Mouse (Mus musculus) neural tube, embryonic 10.5 days (tissue): ENCODE data around the gene Map1lc3b.
"Not testable (repeated sequence)": the region's sequence is repeated elsewhere in the genome, so short reads cannot be mapped to it uniquely, and the experiment has no call there.

Experiments
- DNase-seq: peaks from one replicate; pipeline ENCODE4 v3.0.0-alpha.2; 2017; ENCODE audit warnings: low spot score; ENCODE audit errors: extremely low spot score

The Map1lc3b gene

GRCm38 (mm10) chr8:121572121-121572520 is 18.0 kb upstream of the Map1lc3b start:
- no peak for DNase-seq

GRCm38 (mm10) chr8:121573275-121573674 is 16.9 kb upstream of the Map1lc3b start:
- DNase-seq, result no peak

GRCm38 (mm10) chr8:121575661-121576060 is 14.5 kb upstream of the Map1lc3b start:
- no peak for DNase-seq

GRCm38 (mm10) chr8:121577751-121578675 is 12.1 kb upstream of the Map1lc3b start:
- no peak for DNase-seq

- DNase-seq, result peak; percentile 98
These were observed 11.3 kb upstream of the Map1lc3b start, which contains the start of gene Fbxo31 for GRCm38 (mm10) chr8:121578676-121579451. Gene Fbxo31, minus strand, starts transcription at chr8:121578806.

- DNase-seq, result no peak
These were observed 9.7 kb upstream of the Map1lc3b start for GRCm38 (mm10) chr8:121580465-121580864.

- DNase-seq, result no peak
These were observed 6.5 kb upstream of the Map1lc3b start for GRCm38 (mm10) chr8:121583653-121584052.

- no peak for DNase-seq
These were observed 5.4 kb upstream of the Map1lc3b start for GRCm38 (mm10) chr8:121584730-121585129.

- DNase-seq, result peak; percentile 94
These were observed 4.9 kb upstream of the Map1lc3b start for GRCm38 (mm10) chr8:121585159-121585825.

GRCm38 (mm10) chr8:121588750-121589149 is 1.4 kb upstream of the Map1lc3b start:
- no peak for DNase-seq

- DNase-seq, result no peak
These were observed 895 bp upstream of the Map1lc3b start for GRCm38 (mm10) chr8:121589205-121589726.

- DNase-seq, result peak; percentile 45
These were observed 1.3 kb downstream of the Map1lc3b start for GRCm38 (mm10) chr8:121591178-121592066.

- DNase-seq, result no peak
These were observed 3.1 kb downstream of the Map1lc3b start for GRCm38 (mm10) chr8:121593293-121593692.

- DNase-seq, result no peak
These were observed 3.8 kb downstream of the Map1lc3b start for GRCm38 (mm10) chr8:121593983-121594382.

GRCm38 (mm10) chr8:121597492-121597891 is 7.3 kb downstream of the Map1lc3b start:
- not testable (repeated sequence) for DNase-seq

GRCm38 (mm10) chr8:121598190-121598589 is 8.0 kb downstream of the Map1lc3b start:
- no peak for DNase-seq

- DNase-seq, result peak; percentile 74
These were observed 8.7 kb downstream of the Map1lc3b start for GRCm38 (mm10) chr8:121598892-121599291.

GRCm38 (mm10) chr8:121599842-121600241 is 9.7 kb downstream of the Map1lc3b start:
- DNase-seq, result no peak

- DNase-seq, result no peak
These were observed 12.2 kb downstream of the Map1lc3b start for GRCm38 (mm10) chr8:121602411-121602810.

- peak; percentile 52 for DNase-seq
These were observed 12.7 kb downstream of the Map1lc3b start for GRCm38 (mm10) chr8:121602860-121603259.
